Mouse (Mus musculus) urinary bladder, postnatal 4 days (tissue): ENCODE results near the gene Gpd2.

Source experiments
- DNase-seq, 2 experiments: peaks; one replicate each; pipeline ENCODE4 v3.0.0; 2021 to 2022; ENCODE audit warnings: low spot score in 2 of 2

The Gpd2 gene

GRCm38 (mm10) chr2:57237475-57237919 is at the start of gene Gpd2:
Gpd2 (plus strand) TSS chr2:57237635.
- DNase-seq: no peak

GRCm38 (mm10) chr2:57188237-57188636 is 49.2 kb upstream of the Gpd2 start:
- DNase-seq: no peak

DNA sequence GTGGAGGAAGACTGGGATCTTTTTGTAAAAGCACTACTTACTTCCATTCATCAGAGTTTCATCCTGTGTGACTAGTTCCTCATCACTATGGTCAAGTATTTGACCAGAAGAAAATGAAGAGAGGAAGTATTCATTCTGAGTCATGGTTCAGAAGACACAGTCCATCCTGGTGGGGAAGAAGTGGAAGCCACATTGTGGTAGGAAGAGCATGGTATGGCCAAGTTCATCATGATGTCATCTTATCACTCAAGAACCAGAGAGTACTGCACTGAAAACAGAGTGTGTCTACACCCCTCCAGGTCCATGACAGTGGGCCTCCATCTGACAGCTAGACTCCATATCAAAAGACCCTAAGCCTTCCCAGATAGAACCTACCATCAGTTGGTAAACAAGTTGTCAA is 46.6 kb upstream of the Gpd2 start:
- no peak for DNase-seq

DNA sequence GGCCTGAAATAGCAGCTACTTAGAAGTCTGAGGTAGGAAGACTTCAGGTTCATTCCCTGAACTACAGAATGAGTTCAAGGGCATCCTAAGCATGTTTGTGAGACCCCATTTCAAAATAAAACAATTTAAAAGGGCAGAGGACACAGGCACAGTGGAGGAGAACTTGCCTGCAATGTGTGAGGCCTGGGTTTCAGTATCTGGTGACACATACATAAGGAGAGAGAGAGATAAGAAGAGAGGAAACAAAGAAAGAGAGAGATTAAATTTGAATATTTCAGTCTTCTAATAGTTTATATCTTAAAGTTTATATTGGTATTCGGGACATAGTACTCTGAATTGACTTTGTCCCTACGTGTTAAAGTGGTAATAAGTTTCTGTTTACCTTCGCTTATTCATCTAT is 38.4 kb upstream of the Gpd2 start:
- no peak for DNase-seq

GRCm38 (mm10) chr2:57208472-57209083 is 28.9 kb upstream of the Gpd2 start:
- no peak for DNase-seq

- DNase-seq: no peak
These were observed 26.1 kb upstream of the Gpd2 start for GRCm38 (mm10) chr2:57211049-57212001.

GRCm38 (mm10) chr2:57213364-57213763 is 24.1 kb upstream of the Gpd2 start:
- DNase-seq: no peak

- DNase-seq: no peak
These were observed 14.0 kb upstream of the Gpd2 start for GRCm38 (mm10) chr2:57223288-57224026.

DNA sequence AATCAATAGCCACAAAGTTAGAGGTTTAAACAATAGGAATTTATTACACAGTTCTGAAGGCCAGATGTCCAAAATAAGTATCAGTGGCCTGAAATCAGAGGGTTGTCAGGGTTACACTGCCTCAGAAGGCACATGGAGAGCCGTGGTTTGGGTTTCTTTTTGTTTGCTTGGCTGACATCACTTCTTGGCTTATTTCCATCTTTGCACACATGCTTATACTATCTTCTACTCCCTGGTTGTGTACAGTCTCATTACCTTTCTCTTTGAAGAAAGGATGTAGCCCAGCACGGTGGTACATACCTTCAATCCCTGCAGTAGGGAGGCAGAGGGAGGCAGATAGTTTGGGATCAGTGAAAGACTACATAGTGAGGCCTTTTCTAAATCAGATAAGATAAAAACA is 12.2 kb upstream of the Gpd2 start:
- DNase-seq: no peak

- DNase-seq: no peak
These were observed 10.0 kb upstream of the Gpd2 start for GRCm38 (mm10) chr2:57227425-57227824.

- no peak for DNase-seq
These were observed 7.7 kb upstream of the Gpd2 start for GRCm38 (mm10) chr2:57229647-57230240.

DNA sequence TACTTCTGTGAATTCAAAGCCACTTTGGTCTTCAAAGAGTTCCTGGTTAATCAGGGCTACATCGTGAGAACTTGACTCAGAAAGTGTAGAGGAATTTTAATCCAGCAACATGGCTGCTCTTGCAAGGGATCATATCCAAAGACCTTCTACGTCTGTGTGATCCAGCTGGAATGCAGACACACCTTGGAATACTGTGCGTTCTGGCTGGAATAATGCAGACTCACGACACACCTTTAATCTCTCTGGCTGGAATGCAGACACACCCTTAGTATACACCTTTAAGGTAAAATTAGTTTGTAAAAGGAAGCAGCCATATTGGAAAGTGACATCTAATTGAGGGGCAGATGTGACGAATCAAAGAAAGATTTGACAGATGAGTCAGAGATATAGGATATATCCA is 6.0 kb upstream of the Gpd2 start:
- DNase-seq: no peak

GRCm38 (mm10) chr2:57232328-57232727 is 5.1 kb upstream of the Gpd2 start:
- DNase-seq: no peak

- DNase-seq: no peak
These were observed 1.2 kb upstream of the Gpd2 start for GRCm38 (mm10) chr2:57236246-57236645.

DNA sequence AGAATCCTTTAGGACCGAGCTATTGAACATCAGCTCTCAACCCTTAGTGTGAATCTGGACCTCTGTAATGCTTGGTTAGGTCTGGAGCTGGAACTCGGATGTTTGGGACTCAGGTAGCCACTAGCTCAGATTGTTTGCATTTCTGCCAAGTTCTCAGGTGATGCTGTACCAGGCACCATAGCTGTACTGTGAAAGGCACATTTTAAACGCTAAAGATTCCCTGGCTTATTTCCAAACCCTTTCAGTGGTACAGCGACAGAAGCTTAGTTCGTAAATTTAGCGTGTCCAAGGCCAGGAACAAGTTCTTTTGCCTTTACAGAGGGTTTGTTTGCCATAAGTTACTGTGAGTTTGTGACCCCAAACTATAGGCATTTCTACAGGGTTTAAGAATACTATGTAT is 409 bp upstream of the Gpd2 start:
- DNase-seq: no peak

- peak; percentile 83 to 90 for DNase-seq
These were observed 632 bp downstream of the Gpd2 start for GRCm38 (mm10) chr2:57237920-57238613.

GRCm38 (mm10) chr2:57238614-57239165 is 1.3 kb downstream of the Gpd2 start:
- DNase-seq: no peak

DNA sequence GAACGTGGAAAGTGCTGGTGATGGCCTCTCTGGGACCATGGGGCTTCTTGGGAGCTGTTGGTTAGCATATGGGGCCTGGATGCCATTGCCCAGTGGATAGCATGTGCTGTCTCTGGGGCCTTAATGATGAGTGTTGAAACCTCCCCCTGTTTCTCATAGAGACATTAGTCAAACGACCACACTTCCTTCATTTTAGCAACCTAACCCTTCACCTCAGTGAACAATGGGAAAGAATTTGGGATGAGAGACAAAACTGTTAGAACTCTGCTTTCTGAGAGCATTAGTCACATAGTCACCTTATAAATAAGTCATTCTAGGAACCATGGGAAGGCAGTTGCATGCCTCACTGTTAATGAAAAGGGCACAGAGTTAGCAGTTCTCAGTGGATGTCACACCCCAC is 1.9 kb downstream of the Gpd2 start:
- no peak for DNase-seq

DNA sequence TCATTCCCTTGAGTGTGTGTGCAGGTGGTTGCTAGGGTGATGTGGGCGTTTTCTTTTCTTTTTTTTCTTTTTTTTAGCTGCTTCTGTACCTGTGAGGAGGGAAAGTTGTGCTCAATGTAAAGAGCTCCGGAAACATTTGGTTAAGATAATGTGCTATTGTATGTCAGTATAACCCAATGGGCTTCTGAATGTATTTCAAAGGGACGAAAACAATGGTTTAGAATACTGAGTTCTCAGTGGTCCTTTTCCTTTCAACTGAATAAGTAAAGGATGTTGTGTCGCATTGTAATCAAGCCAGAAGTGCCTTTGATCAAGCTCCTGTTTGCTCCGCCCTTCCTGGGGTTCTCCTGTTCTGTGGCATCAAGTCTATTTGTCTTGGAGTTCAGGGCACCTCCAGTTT is 6.6 kb downstream of the Gpd2 start:
- DNase-seq: no peak

- DNase-seq: no peak
These were observed 8.4 kb downstream of the Gpd2 start for GRCm38 (mm10) chr2:57245721-57246328.

GRCm38 (mm10) chr2:57250113-57250512 is 12.7 kb downstream of the Gpd2 start:
- DNase-seq: no peak
